Mouse (Mus musculus) lung, embryonic 15.5 days (tissue): Measurements from ENCODE around the gene Senp8. TPM values are rescaled to one million over a fixed set of nuclear protein-coding genes. Genes with fewer than 3 reads are reported as not detected.
"Not testable (repeated sequence)": the region's sequence is repeated elsewhere in the genome, so short reads cannot be mapped to it uniquely, and the experiment has no call there.

Source experiments
- ATAC-seq: fragments of 200-750 bp; cut with Nextera tagmentation; 2 replicates; pipeline ENCODE4 v1.8.0; 2017; ENCODE audit warnings: moderate number of reproducible peaks, borderline replicate concordance; ENCODE audit not compliant: low FRiP score, low TSS enrichment; ENCODE audit errors: extremely low read depth
- H3K27ac ChIP-seq: fragments of 300-500 bp; sonication (generic); 2 replicates; pipeline ENCODE4 v1.5.1; 2015; ENCODE audit warnings: moderate library complexity, mild to moderate bottlenecking, inconsistent platforms
- H3K27me3 ChIP-seq: fragments of 300-500 bp; sonication (generic); 2 replicates; pipeline ENCODE4 v1.6.1; 2015; ENCODE audit warnings: inconsistent platforms
- H3K36me3 ChIP-seq: fragments of 300-500 bp; sonication (generic); 2 replicates; pipeline ENCODE4 v1.6.1; 2015; ENCODE audit warnings: inconsistent platforms
- H3K4me1 ChIP-seq: fragments of 300-500 bp; sonication (generic); 2 replicates; pipeline ENCODE4 v1.6.1; 2015; ENCODE audit warnings: inconsistent platforms
- H3K4me2 ChIP-seq: fragments of 300-500 bp; sonication (generic); 2 replicates; pipeline ENCODE4 v1.6.1; 2015; ENCODE audit warnings: inconsistent platforms, mild to moderate bottlenecking, moderate library complexity
- H3K4me3 ChIP-seq: fragments of 300-500 bp; sonication (generic); 2 replicates; pipeline ENCODE4 v1.5.1; 2015; ENCODE audit warnings: mild to moderate bottlenecking, inconsistent platforms
- H3K9ac ChIP-seq: fragments of 300-500 bp; sonication (generic); 2 replicates; pipeline ENCODE4 v1.6.1; 2015; ENCODE audit warnings: inconsistent platforms
- H3K9me3 ChIP-seq: fragments of 300-500 bp; sonication (generic); 2 replicates; pipeline ENCODE4 v1.6.1; 2016; ENCODE audit warnings: inconsistent platforms
- WGBS: fragments of 180-500 bp; shearing (Covaris S2); methylation state at CpG from one replicate; pipeline ENCODE4 v1.1.7; 2015; 5-methylcytosine and 5-hydroxymethylcytosine counted together
- polyA plus RNA-seq: library from polyadenylated mRNA; unstranded; fragments of >200 nt; fragmentation: Nextera tagmentation; extraction: Ambion mirVana; gene quantifications from 2 replicates; pipeline ENCODE4 v1.2.1, GENCODE M21; 2015

Gene Senp8
- 10.0 and 10.1 TPM in 2 replicates for polyA plus RNA-seq

DNA sequence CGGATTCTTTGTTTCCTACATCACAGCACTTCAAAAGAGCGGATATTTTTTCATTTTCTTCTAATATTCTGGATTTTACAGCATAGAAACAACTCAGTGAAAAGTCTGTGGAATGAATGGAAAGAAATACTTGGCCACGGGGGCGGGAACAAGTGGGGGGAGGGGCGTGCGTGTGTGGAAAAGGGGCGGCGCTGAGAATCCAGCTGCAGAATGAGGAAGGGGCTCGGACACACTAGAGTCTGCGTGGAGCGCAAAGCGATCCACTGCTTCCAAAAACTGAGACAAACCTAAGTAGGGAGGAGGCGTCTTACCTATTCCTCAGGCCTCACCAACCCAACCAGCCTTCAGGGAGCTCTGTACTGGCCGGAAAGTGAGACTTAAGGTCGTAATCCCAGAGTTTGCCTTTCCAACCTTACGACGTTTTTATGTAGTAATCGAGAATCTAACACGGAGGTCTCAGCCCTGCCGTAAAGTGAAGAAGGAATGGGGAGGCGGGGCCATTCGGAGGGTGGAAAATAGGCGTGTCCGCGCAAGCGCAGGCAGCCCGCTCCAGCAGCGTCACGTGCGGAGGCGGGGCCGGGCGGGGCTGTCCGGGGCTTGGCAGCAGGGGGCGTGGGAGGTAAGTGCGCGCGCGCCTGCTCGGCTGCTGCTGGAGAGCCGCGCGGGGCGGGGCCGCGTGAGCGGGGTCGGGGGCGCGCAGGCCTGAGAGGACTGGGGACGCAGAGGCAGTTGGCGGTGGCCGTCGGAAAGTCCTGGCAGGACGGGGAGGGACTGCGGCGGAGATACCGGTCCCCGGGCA, at the start of gene Senp8, which contains the start of gene Myo9a:
TSS of gene Senp8 (minus strand) at position 444 of the 799 bp plus-strand sequence.
TSS of gene Myo9a (plus strand) at position 630 of the 799 bp plus-strand sequence.
- Histone ChIP-seq H3K9me3 (no peaks in the 10 kb centered on the region), H3K9ac (peak within 1 kb of the TSS; percentile 81), H3K36me3 (no peaks in the 10 kb centered on the region), H3K4me2 (peak within 1 kb of the TSS; percentile 77), H3K27me3 (no peaks in the 10 kb centered on the region), H3K27ac (peak within 1 kb of the TSS; percentile 94), H3K4me1 (peaks cover 16% of the 10 kb centered on the region), H3K4me3 (peak within 1 kb of the TSS; percentile 93)
- ATAC-seq, result peak; percentile 97
- under 1% methylated on average over 58 of the region's 59 CpGs for WGBS

DNA sequence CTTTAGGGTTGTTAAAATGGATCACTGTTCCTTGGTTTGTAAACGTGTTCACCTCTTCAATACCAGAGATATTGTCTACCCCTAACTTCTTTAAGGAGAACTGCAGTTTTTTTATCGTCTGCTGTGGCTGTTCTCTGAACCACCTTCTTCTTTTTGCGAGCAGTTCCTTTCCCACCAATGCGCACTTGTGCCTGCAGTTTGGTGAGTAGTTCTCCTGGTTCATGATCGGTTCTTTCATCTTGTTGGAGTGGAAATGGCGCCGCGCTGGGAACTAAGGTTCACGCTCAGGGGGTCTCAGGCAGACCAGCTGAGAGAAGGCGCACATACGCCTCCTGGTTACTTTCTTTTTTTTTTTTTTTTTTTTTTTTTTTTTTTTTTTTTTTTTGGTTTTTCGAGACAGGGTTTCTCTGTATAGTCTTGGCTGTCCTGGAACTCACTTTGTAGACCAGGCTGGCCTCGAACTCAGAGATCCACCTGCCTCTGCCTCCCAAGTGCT, 16.5 kb upstream of the Senp8 start:
- not testable (repeated sequence) for H3K36me3 ChIP-seq, H3K4me2 ChIP-seq, H3K4me3 ChIP-seq, ATAC-seq, H3K27ac ChIP-seq, H3K9me3 ChIP-seq, H3K4me1 ChIP-seq, H3K27me3 ChIP-seq, H3K9ac ChIP-seq
- 91% methylated on average over 12 of the region's 13 CpGs for WGBS

DNA sequence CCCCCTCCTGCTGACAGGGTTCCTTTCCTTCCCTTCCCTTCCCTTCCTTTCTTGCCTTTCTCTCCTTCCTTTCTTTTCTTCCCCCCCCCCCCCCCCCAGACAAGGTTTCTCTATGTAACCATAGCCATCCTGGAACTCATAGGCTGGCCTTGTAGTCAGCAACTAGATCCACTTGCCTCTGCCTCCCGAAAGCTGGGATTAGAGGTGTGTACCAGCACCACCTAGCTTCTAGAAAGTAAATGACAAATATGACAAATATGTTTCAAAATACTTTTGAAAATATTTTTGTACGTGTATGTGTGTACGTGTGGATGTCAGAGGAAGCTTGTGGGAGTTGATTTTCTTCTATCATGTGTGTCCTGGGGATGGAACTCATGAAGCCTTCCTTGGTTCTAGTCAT, 10.0 kb upstream of the Senp8 start:
- ATAC-seq, result no peak
- Histone ChIP-seq H3K27ac (no peak overlapping the region), H3K9me3 (no peaks in the 10 kb centered on the region), H3K36me3 (no peaks in the 10 kb centered on the region), H3K4me1 (no peaks in the 10 kb centered on the region), H3K9ac (no peak overlapping the region), H3K4me2 (no peak overlapping the region), H3K27me3 (no peaks in the 10 kb centered on the region), H3K4me3 (no peak overlapping the region)
- WGBS, result 56% methylated on average over 3 of the region's 3 CpGs

DNA sequence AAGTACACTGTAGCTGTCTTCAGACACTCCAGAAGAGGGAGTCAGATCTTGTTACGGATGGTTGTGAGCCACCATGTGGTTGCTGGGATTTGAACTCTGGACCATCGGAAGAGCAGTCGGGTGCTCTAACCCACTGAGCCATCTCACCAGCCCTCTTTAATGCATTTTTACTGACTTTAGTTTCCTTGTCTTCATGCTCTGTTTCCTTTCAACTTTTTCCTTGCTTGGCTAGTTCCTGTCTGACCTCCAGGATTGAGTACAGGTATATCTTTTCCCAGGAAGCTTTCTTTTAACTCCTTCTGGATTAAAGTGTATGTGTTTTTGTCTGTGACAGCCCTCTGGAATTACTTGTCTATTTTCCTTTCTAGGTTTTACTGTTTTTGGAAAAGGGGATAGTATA, 6.5 kb upstream of the Senp8 start:
- ATAC-seq, H3K9me3 ChIP-seq, H3K4me2 ChIP-seq, H3K36me3 ChIP-seq, H3K27ac ChIP-seq, H3K4me3 ChIP-seq, H3K4me1 ChIP-seq, H3K27me3 ChIP-seq, H3K9ac ChIP-seq: not testable (repeated sequence)
- WGBS, result 92% methylated on average over 3 of the region's 3 CpGs

DNA sequence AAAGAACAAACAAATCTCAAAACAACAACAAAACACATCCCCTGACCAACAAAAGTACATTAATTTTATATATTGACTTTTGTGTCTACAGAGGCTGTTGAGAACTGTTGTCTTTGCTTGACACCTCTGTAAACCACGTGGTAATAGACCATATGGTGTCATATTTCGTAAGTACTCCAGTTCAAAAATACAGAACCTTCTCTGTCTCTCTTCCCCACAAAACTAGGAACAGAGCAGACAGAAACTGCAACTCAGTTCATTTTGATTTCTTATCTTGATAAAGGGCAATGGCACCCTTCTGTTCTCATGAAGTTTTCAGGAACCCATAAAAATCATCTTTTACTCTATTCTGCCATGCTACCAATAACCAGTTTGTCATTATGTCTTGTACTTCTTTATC, 4.7 kb upstream of the Senp8 start:
- Histone ChIP-seq H3K4me2 (no peak overlapping the region), H3K4me1 (peaks cover 6% of the 10 kb centered on the region), H3K27me3 (no peaks in the 10 kb centered on the region), H3K4me3 (no peak overlapping the region), H3K36me3 (no peaks in the 10 kb centered on the region), H3K27ac (no peak overlapping the region), H3K9ac (no peak overlapping the region), H3K9me3 (no peaks in the 10 kb centered on the region)
- 44% methylated on average over 2 of the region's 2 CpGs for WGBS
- no peak for ATAC-seq

DNA sequence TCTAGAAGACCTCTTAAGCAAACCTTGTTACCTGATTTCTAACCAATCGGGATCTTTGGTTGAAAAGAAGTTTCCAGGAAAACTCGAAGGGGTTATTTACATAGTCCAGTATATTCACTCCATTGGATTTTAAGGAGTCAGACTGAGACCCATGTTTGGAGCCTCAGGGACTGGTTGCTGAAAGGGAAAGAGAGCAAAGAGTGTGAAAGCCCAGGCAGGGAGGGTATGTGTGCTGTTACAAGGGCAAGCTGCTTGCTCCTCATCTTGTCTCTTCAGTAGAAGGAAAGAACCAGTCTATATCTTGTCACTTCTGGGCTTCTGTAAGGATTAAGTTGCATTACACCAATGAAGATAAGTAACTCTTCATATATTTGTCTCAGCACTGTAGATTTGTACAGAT, 1.5 kb upstream of the Senp8 start:
- H3K27me3 ChIP-seq, result no peaks in the 10 kb centered on the region
- peak overlapping the region; percentile 93 for H3K4me3 ChIP-seq
- ATAC-seq, result no peak
- peaks cover 16% of the 10 kb centered on the region for H3K4me1 ChIP-seq
- no peaks in the 10 kb centered on the region for H3K9me3 ChIP-seq
- H3K9ac ChIP-seq, result peak overlapping the region; percentile 81
- peak overlapping the region; percentile 77 for H3K4me2 ChIP-seq
- 5% methylated on average over 2 of the region's 2 CpGs for WGBS
- H3K27ac ChIP-seq, result peak overlapping the region; percentile 13; the same call in 1 of the 2 replicates
- H3K36me3 ChIP-seq, result no peaks in the 10 kb centered on the region

DNA sequence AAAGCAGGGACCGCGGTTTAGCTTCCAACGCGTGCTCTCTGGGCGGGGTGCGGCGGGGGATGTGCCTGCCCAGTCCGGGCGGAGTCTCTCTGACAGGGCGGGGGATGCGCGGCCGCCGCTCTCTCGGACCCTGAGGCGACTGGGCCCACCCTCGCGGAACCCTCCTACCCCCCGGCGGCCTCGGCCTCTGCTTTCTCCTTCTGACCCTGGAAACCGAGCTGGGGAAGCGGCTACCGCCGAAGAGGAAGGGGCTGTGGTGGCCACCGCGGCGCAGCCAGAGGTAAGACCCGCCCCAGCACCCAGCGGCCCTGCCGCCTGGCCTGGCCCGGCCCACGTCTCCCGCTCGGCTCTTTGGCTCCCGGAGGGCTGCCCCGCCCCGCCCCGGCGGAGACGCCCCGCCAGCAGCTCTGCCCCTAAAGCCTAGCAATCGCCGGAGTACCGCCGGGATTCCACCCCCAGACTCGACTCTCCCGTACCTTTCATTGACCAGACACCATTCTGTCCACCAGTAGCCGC, 614 bp upstream of the Senp8 start:
- H3K4me3 ChIP-seq, result peak overlapping the region; percentile 93
- ATAC-seq, result peak; percentile 95
- H3K27ac ChIP-seq, result peak overlapping the region; percentile 94
- H3K9ac ChIP-seq, result peak overlapping the region; percentile 81
- no peaks in the 10 kb centered on the region for H3K9me3 ChIP-seq
- under 1% methylated on average over 43 of the region's 49 CpGs for WGBS
- no peaks in the 10 kb centered on the region for H3K36me3 ChIP-seq
- H3K4me1 ChIP-seq, result peaks cover 16% of the 10 kb centered on the region
- peak overlapping the region; percentile 77 for H3K4me2 ChIP-seq
- no peaks in the 10 kb centered on the region for H3K27me3 ChIP-seq

DNA sequence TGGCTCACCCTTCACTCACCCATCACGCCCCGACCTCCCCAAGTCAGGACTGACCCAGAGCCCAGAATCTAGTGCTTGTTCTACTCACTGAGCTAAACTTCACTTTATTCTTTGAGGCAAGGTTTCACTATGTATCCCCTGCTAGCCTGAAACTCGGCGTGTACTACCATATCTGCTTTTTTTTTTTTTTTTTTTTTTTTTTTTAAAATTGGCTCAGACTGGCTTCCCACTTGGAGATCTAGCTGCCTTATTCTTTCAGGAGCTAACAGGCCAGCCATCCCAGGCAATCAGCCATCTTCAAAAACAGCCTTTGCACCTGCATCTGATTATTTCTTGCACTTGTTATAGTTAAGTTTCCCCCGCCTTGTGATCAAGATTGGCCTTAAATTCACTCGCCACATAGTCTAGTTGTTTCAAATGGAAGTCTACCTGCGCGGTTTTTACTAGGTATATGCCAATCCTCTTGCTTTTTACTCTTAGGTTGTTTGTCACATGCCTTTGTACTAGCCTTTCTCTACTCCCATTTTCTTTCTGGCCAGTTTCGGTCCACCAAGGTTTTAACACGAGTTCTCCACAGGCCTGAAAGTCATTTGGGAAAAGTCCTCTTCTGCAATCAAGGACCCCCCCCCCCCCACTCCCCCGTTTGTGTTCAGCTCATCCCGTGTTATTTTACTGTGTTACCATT, 787 bp downstream of the Senp8 start:
- Histone ChIP-seq H3K27ac (peak overlapping the region; percentile 89; the same call in 1 of the 2 replicates), H3K27me3 (no peaks in the 10 kb centered on the region), H3K9me3 (no peaks in the 10 kb centered on the region), H3K9ac (peak overlapping the region; percentile 57), H3K4me3 (peak overlapping the region; percentile 93), H3K4me1 (peaks cover 13% of the 10 kb centered on the region), H3K4me2 (peak overlapping the region; percentile 60), H3K36me3 (no peaks in the 10 kb centered on the region)
- WGBS, result 27% methylated on average over 12 of the region's 12 CpGs
- ATAC-seq, result no peak

DNA sequence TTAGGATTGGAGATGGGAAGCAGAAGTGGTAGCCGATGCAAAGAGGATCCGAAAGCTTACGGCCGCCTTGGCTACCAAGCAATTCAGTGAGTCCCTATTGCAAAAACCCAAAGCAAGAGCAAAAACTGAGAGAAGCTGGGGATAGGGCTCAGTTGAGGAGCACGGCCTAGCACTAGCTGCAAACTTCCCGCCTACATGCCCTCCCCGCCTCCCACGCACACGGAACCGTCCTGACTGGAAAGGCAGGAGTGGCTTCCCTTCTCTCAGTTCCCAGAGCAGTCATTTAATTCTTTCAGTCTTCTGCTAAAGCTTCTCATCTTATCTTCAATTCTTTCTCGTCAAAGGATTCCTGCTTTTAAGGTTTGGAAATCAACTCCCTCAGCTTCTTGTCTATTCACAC, 1.5 kb downstream of the Senp8 start:
- Histone ChIP-seq H3K4me1 (peaks cover 13% of the 10 kb centered on the region), H3K27me3 (no peaks in the 10 kb centered on the region), H3K4me2 (no peak overlapping the region), H3K9ac (no peak overlapping the region), H3K27ac (no peak overlapping the region), H3K36me3 (no peaks in the 10 kb centered on the region), H3K9me3 (no peaks in the 10 kb centered on the region), H3K4me3 (no peak overlapping the region)
- WGBS, result 79% methylated on average over 11 of the region's 11 CpGs
- no peak for ATAC-seq

DNA sequence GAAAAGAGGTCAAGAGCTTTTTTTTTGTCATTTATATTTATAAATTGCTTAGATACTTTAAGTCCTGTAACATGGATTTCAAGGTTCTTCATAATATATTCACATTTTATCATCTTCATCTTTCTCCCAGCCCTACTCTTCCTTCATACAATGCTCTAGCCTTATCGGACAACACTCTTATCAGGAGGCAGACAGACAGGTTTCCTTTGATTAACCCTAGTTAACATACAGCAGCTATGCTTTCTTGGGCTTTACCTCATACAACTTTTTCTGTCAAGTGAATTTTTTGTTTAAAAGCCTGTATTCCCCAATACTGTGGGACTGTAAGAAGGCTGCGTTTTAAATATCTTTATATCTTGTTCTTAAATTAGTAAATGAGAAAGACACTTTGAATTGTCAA, 2.1 kb downstream of the Senp8 start:
- Histone ChIP-seq H3K27ac (no peak overlapping the region), H3K9ac (no peak overlapping the region), H3K9me3 (no peaks in the 10 kb centered on the region), H3K4me3 (no peak overlapping the region), H3K4me2 (no peak overlapping the region), H3K27me3 (no peaks in the 10 kb centered on the region), H3K36me3 (no peaks in the 10 kb centered on the region), H3K4me1 (peaks cover 13% of the 10 kb centered on the region)
- 76% methylated on average over 2 of the region's 2 CpGs for WGBS
- no peak for ATAC-seq

DNA sequence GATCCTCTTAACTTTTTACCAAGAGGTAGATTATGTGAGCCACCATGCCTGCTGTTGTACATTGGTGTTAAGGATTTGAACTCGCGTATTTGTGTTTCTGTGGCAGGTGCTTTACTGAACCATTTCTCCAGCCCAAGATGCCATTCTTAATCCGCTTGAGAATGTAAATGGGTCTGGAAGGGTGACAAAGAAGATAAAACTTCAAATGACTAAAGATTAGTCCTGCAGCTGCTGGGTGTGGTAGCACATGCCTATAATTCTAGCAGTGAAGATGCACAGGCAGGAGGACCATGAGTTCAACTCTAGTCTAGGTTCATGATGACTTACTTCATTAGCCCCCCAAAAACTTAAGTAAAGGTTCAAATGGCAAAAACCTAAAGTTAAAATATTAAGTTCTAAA, 6.6 kb downstream of the Senp8 start:
- no peak overlapping the region for H3K4me3 ChIP-seq
- H3K27ac ChIP-seq, result no peak overlapping the region
- no peak for ATAC-seq
- H3K9me3 ChIP-seq, result no peaks in the 10 kb centered on the region
- no peak overlapping the region for H3K9ac ChIP-seq
- no peaks in the 10 kb centered on the region for H3K27me3 ChIP-seq
- H3K4me1 ChIP-seq, result peaks cover under 1% of the 10 kb centered on the region; the same call in 1 of the 2 replicates
- H3K36me3 ChIP-seq, result no peaks in the 10 kb centered on the region
- H3K4me2 ChIP-seq, result no peak overlapping the region
- WGBS, result 94% methylated on average over 3 of the region's 3 CpGs

DNA sequence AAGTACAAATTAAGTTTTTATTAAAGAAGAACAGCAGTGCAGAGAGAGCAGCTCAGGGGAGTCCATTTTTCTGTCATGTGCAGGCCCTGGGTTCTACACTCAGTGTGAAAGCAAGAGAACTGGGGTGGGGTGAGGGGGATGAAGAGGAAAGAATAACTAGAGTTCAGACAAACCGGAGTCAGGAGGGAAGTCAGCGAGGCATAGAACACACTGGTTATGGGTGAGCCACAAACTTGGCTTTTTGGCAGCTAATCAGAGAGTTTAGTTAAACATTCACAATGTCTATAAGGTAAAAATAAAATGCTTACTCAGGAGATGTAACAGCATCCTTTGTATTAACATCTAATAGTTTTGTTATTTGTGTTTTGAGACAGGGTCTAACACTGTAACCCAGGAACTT, 9.9 kb downstream of the Senp8 start:
- no peaks in the 10 kb centered on the region for H3K4me1 ChIP-seq
- no peaks in the 10 kb centered on the region for H3K27me3 ChIP-seq
- 69% methylated on average over 2 of the region's 2 CpGs for WGBS
- no peaks in the 10 kb centered on the region for H3K9me3 ChIP-seq
- no peaks in the 10 kb centered on the region for H3K36me3 ChIP-seq
- H3K27ac ChIP-seq, result no peak overlapping the region
- ATAC-seq, result no peak
- H3K4me3 ChIP-seq, result no peak overlapping the region
- no peak overlapping the region for H3K4me2 ChIP-seq
- H3K9ac ChIP-seq, result no peak overlapping the region
